Mouse (Mus musculus) midbrain, postnatal 0 days (tissue): Measurements from ENCODE around the gene Itsn2. TPM values are rescaled to one million over a fixed set of nuclear protein-coding genes. Genes with fewer than 3 reads are reported as not detected.
A peak's percentile ranks its signal among the peaks of the same experiment; 100 is the strongest.

Source experiments
- ATAC-seq: fragments of 200-750 bp; cut with Nextera tagmentation; 2 replicates; pipeline ENCODE4 v1.8.0; 2017; ENCODE audit warnings: moderate number of reproducible peaks, mild to moderate bottlenecking, moderate TSS enrichment, moderate library complexity; ENCODE audit not compliant: low FRiP score
- DNase-seq: peaks from one replicate; pipeline ENCODE4 v3.0.0-alpha.2; 2015; ENCODE audit warnings: low spot score
- H3K27ac ChIP-seq: fragments of 300-500 bp; sonication (generic); 2 replicates; pipeline ENCODE4 v1.5.1; 2014; ENCODE audit warnings: low read depth, mild to moderate bottlenecking, low read length, mixed read lengths
- H3K27me3 ChIP-seq: fragments of 300-500 bp; sonication (generic); 2 replicates; pipeline ENCODE4 v1.6.1; 2014; ENCODE audit warnings: low read length, control low read depth, mixed read lengths; ENCODE audit not compliant: insufficient read depth
- H3K36me3 ChIP-seq: fragments of 300-500 bp; sonication (generic); 2 replicates; pipeline ENCODE4 v1.6.1; 2014; ENCODE audit warnings: low read length, control low read depth, mixed read lengths; ENCODE audit not compliant: insufficient read depth
- H3K4me1 ChIP-seq: fragments of 300-500 bp; sonication (generic); 2 replicates; pipeline ENCODE4 v1.6.1; 2014; ENCODE audit warnings: mild to moderate bottlenecking, control low read depth, antibody characterized with exemption, low read length, mixed read lengths; ENCODE audit not compliant: insufficient read depth
- H3K4me2 ChIP-seq: fragments of 300-500 bp; sonication (generic); 2 replicates; pipeline ENCODE4 v1.6.1; 2014; ENCODE audit warnings: low read depth, mild to moderate bottlenecking, low read length, mixed read lengths; ENCODE audit not compliant: poor library complexity, severe bottlenecking
- H3K4me3 ChIP-seq: fragments of 300-500 bp; sonication (generic); 2 replicates; pipeline ENCODE4 v1.5.1; 2014; ENCODE audit warnings: low read depth, mild to moderate bottlenecking, low read length, moderate library complexity
- H3K9ac ChIP-seq: fragments of 300-500 bp; sonication (generic); replicated peaks from 2 replicates; pipeline ENCODE4 v1.6.1; 2014; ENCODE audit warnings: mild to moderate bottlenecking, low read length, moderate library complexity, mixed read lengths; ENCODE audit not compliant: poor library complexity, severe bottlenecking
- H3K9me3 ChIP-seq: fragments of 300-500 bp; sonication (generic); 2 replicates; pipeline ENCODE4 v1.6.1; 2016; ENCODE audit warnings: low read length, control low read depth
- CTCF ChIP-seq: IDR thresholded peaks from 2 replicates; pipeline ENCODE4 v1.5.1; 2016; ENCODE audit warnings: antibody characterized with exemption, mild to moderate bottlenecking
- WGBS: fragments of 180-500 bp; shearing (Covaris S2); extraction: QIAGEN DNeasy Blood & Tissue Kit; methylation state at CpG from one replicate; pipeline ENCODE4 v1.1.7; 2014; 5-methylcytosine and 5-hydroxymethylcytosine counted together
- polyA plus RNA-seq: library from polyadenylated mRNA; unstranded; fragments of >200 nt; fragmentation: Nextera tagmentation; extraction: Ambion mirVana; gene quantifications from 2 replicates; pipeline ENCODE4 v1.2.1, GENCODE M21; 2015
- total RNA-seq: library from RNA; depleted of rRNA; stranded (reverse); fragments of >200 nt; gene quantifications from 2 replicates; pipeline ENCODE4 v1.2.3, GENCODE M21; 2014

The Itsn2 gene
- total and polyA plus RNA-seq, 2 experiments from 2014 or later: 20.6 to 27.1 TPM

GRCm38 (mm10) chr12:4715606-4716005 is 123.2 kb downstream of the Itsn2 start:
- Histone ChIP-seq H3K36me3 (peaks cover 28% of the 10 kb centered on the region), H3K4me1 (no peaks in the 10 kb centered on the region), H3K27me3 (no peaks in the 10 kb centered on the region), H3K27ac (no peak overlapping the region), H3K4me3 (no peak overlapping the region), H3K9ac (no peak overlapping the region), H3K4me2 (no peak overlapping the region), H3K9me3 (no peaks in the 10 kb centered on the region)
- WGBS: 91% methylated on average over 10 of the region's 10 CpGs
- ATAC-seq: no peak
- DNase-seq: no peak
- TF ChIP-seq CTCF: no peak

GRCm38 (mm10) chr12:4717417-4717816 is 125.0 kb downstream of the Itsn2 start:
- Histone ChIP-seq H3K9me3 (no peaks in the 10 kb centered on the region), H3K4me3 (no peak overlapping the region), H3K36me3 (peaks cover 22% of the 10 kb centered on the region), H3K27me3 (no peaks in the 10 kb centered on the region), H3K9ac (no peak overlapping the region), H3K4me1 (no peaks in the 10 kb centered on the region), H3K27ac (no peak overlapping the region), H3K4me2 (no peak overlapping the region)
- 7% methylated on average over 7 of the region's 7 CpGs for WGBS
- DNase-seq (no peak), ATAC-seq (no peak)
- no peak for TF ChIP-seq CTCF

- H3K4me3 ChIP-seq: no peak overlapping the region
- no peak for TF ChIP-seq CTCF
- peaks cover 11% of the 10 kb centered on the region; the same call in 1 of the 2 replicates for H3K36me3 ChIP-seq
- H3K9me3 ChIP-seq: no peaks in the 10 kb centered on the region
- no peak overlapping the region for H3K27ac ChIP-seq
- no peak overlapping the region for H3K9ac ChIP-seq
- ATAC-seq: no peak
- WGBS: 85% methylated on average over 13 of the region's 13 CpGs
- H3K27me3 ChIP-seq: no peaks in the 10 kb centered on the region
- H3K4me1 ChIP-seq: no peaks in the 10 kb centered on the region
- DNase-seq: no peak
- H3K4me2 ChIP-seq: no peak overlapping the region
Observed at GRCm38 (mm10) chr12:4719066-4719761, 126.8 kb downstream of the Itsn2 start.

- Histone ChIP-seq H3K36me3 (peaks cover 9% of the 10 kb centered on the region; the same call in 1 of the 2 replicates), H3K9ac (no peak overlapping the region), H3K4me2 (no peak overlapping the region), H3K9me3 (no peaks in the 10 kb centered on the region), H3K27ac (no peak overlapping the region), H3K4me1 (no peaks in the 10 kb centered on the region), H3K4me3 (no peak overlapping the region), H3K27me3 (no peaks in the 10 kb centered on the region)
- peak; percentile 30; the same call in 1 of the 2 replicates for TF ChIP-seq CTCF
- DNase-seq (no peak), ATAC-seq (no peak)
- WGBS: 76% methylated on average over 17 of the region's 17 CpGs
Observed at GRCm38 (mm10) chr12:4719762-4720754, 127.6 kb downstream of the Itsn2 start.

- WGBS: 84% methylated on average over 3 of the region's 3 CpGs
- no peak overlapping the region for H3K9ac ChIP-seq
- ATAC-seq: no peak
Observed at GRCm38 (mm10) chr12:4729165-4729564, 136.7 kb downstream of the Itsn2 start.

More at GRCm38 (mm10) chr12:4729165-4729564, 136.7 kb downstream of the Itsn2 start:
- Histone ChIP-seq H3K4me1 (no peaks in the 10 kb centered on the region), H3K27me3 (no peaks in the 10 kb centered on the region), H3K36me3 (no peaks in the 10 kb centered on the region), H3K27ac (no peak overlapping the region), H3K9me3 (no peaks in the 10 kb centered on the region), H3K4me3 (no peak overlapping the region), H3K4me2 (no peak overlapping the region)
- TF ChIP-seq CTCF: no peak
- no peak for DNase-seq
